10 mouse cellular contexts compared by ENCODE assay signal in genomic region chr6:91736471-91736870, GRCm38 (mm10). TPM values are rescaled to one million over a fixed set of nuclear protein-coding genes. Genes with fewer than 3 reads are reported as not detected.
DNase-seq lines count a peak whose midpoint lies in the region; ATAC-seq lines count a peak whose summit lies in the region.
"Had no signal": no experiment of that assay in that cellular context is flagged by ENCODE, and none has a peak within 500 bp of the region (broad histone marks: within the 10 kb centered on the region; RNA-seq: fewer than 3 reads in every experiment).

No protein-coding gene starts in this region.

- H3K4me1 ChIP-seq in embryonic facial prominence, embryonic 13.5 days = peaks cover 6% of the 10 kb centered on the region
- peaks cover 14% of the 10 kb centered on the region for H3K4me1 ChIP-seq in intestine, embryonic 15.5 days (replicated peaks)

- H3K27ac ChIP-seq in embryonic facial prominence, embryonic 13.5 days = peak overlapping the region; percentile 4; the same call in 1 of the 2 replicates
- no peak overlapping the region for H3K27ac ChIP-seq in intestine, embryonic 15.5 days
- H3K27ac ChIP-seq: neural tube, embryonic 13.5 days had no signal

- no peak overlapping the region for H3K4me2 ChIP-seq in embryonic facial prominence, embryonic 13.5 days
- no peak overlapping the region for H3K4me2 ChIP-seq in intestine, embryonic 15.5 days (replicated peaks)
- H3K4me2 ChIP-seq: neural tube, embryonic 13.5 days had no signal

- H3K27me3 ChIP-seq in embryonic facial prominence, embryonic 13.5 days = no peaks in the 10 kb centered on the region
- H3K27me3 ChIP-seq in intestine, embryonic 15.5 days (replicated peaks) = no peaks in the 10 kb centered on the region
- H3K27me3 ChIP-seq: CH12.LX; neural tube, embryonic 13.5 days had no signal

- no peak for ATAC-seq in embryonic facial prominence, embryonic 13.5 days (ENCODE audit: insufficient number of reproducible peaks, insufficient read depth, low FRiP score, low TSS enrichment, low read depth)
- ATAC-seq in intestine, embryonic 15.5 days = no peak

- WGBS in embryonic facial prominence, embryonic 13.5 days = 56% methylated on average over 5 of the region's 5 CpGs
- WGBS in intestine, embryonic 15.5 days = 43% methylated on average over 5 of the region's 5 CpGs

- H3K4me3 ChIP-seq in embryonic facial prominence, embryonic 13.5 days = no peak overlapping the region
- no peak overlapping the region for H3K4me3 ChIP-seq in intestine, embryonic 15.5 days (replicated peaks)
- H3K4me3 ChIP-seq: neural tube, embryonic 13.5 days had no signal

- peak; percentile 30 for DNase-seq in gastrocnemius, adult 18-20 months (ENCODE audit: low spot score)
- no peak for DNase-seq in gastrocnemius, postnatal 36 days
- peak; percentile 87 for DNase-seq in lung, postnatal 10 days
- DNase-seq in left cerebral cortex, adult 18-20 months (ENCODE audit: low spot score in 2 of 2) = no peak
- no peak for DNase-seq in thymus, postnatal 10 days (ENCODE audit: low spot score in 2 of 2)
- DNase-seq in spleen, postnatal 4 days (ENCODE audit: low spot score in 2 of 2) = no peak

- H3K9me3 ChIP-seq in embryonic facial prominence, embryonic 13.5 days = no peaks in the 10 kb centered on the region
- no peaks in the 10 kb centered on the region for H3K9me3 ChIP-seq in intestine, embryonic 15.5 days
- H3K9me3 ChIP-seq: neural tube, embryonic 13.5 days had no signal

- intact Hi-C loops in gastrocnemius, postnatal 36 days (cut with DNase I) = no loop called here

- no peak overlapping the region for H3K9ac ChIP-seq in embryonic facial prominence, embryonic 13.5 days
- 0 out of 2 replicates have a peak overlapping the region, but pooled peaks have one; percentile 10 for H3K9ac ChIP-seq in intestine, embryonic 15.5 days
- H3K9ac ChIP-seq: neural tube, embryonic 13.5 days had no signal

- H3K36me3 ChIP-seq in embryonic facial prominence, embryonic 13.5 days = peaks cover 91% of the 10 kb centered on the region
- peaks cover 23% of the 10 kb centered on the region for H3K36me3 ChIP-seq in intestine, embryonic 15.5 days

RNA-seq across cellular contexts. Expression of gene Slc6a6, which starts 52.6 kb away (rescaled TPM):
- total RNA-seq in gastrocnemius, adult 18-20 months (2021) = 10 to 100 TPM; 51.2 to 80.6 TPM
- 10 to 100 TPM; 66.3 to 70.0 TPM for total RNA-seq in gastrocnemius, postnatal 36 days (2021)
- 71.4 and 72.2 TPM in 2 replicates for polyA plus RNA-seq in embryonic facial prominence, embryonic 13.5 days (2015; fragmentation: Nextera tagmentation; extraction: Ambion mirVana)
- polyA plus RNA-seq in intestine, embryonic 15.5 days (2015; fragmentation: Nextera tagmentation; extraction: Ambion mirVana) = 78.0 and 87.9 TPM in 2 replicates
- total RNA-seq in left cerebral cortex, adult 18-20 months (2021) = 100 to 1,000 TPM; 134 to 137 TPM

Comparison
In these comparisons a context has a peak if more than half of its experiments do, and no peak if none do; other contexts are left out.
1. DNase-seq: peak in gastrocnemius, adult 18-20 months (single experiment) and lung, postnatal 10 days (single experiment); none in gastrocnemius, postnatal 36 days (0 of 2), left cerebral cortex, adult 18-20 months (0 of 2), thymus, postnatal 10 days (0 of 2) and spleen, postnatal 4 days (0 of 2).